Mouse (Mus musculus): ENCODE results near the gene a.

a gene

GRCm38 (mm10) chr2:155054672-155055071, 263.5 kb downstream of the a start:
- in situ Hi-C loops (cut with MboI; ENCODE audit: low pct_unique_long_range_greater_than_20kb in 1 of 2, low sequenced_read_pairs in 2 of 2, unreplicated experiment in 1 of 2) = no loop called here

DNA sequence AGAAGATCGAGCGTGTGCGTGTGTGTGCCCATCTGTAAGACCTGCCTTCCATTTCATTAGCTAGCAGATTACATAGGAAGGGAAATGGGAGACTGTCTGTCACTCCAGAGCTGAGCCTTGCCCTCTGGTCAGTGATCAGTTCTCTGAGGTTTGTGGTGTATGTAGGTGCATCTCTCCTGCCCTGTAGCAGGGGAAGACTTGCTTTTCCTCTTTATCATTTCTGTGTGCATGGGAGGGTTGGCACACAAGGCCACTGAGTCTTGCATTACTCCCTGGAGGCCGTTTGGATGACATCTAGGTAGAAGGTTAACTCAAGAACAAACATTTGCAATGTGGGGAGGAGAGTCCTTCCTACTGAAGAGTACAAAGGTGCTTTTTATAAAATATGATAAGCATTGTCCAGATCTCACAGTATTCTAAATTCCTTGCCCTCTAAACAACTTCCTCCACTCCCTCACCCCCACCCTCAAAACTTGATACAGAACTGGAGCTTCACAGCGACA, 264.9 kb downstream of the a start:
- in situ Hi-C loops (cut with MboI; ENCODE audit: low pct_unique_long_range_greater_than_20kb in 1 of 2, low sequenced_read_pairs in 2 of 2, unreplicated experiment in 1 of 2) = no loop called here

GRCm38 (mm10) chr2:155057361-155057760, 266.2 kb downstream of the a start:
- in situ Hi-C loops (cut with MboI; ENCODE audit: low pct_unique_long_range_greater_than_20kb in 1 of 2, low sequenced_read_pairs in 2 of 2, unreplicated experiment in 1 of 2) = no loop called here

DNA sequence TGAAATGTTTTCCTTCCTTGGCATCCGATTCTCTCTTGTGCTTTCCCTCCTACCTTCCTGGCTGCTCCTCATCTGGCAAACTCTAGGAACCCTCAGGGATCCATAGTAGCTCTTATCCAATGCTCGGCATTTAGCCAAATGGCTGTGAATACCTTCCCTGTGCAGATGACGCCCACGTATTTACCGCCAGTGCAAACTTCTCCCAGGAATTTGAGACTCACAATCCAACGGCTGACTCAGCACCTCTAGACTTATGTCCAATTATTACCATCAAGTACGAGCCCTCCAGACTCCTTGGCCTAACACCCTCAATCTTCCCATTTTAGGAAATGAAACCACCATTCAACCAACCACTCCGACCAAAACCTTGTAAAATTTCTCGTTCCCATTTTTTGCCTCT, 279.8 kb downstream of the a start:
- in situ Hi-C loops (cut with MboI; ENCODE audit: low pct_unique_long_range_greater_than_20kb in 1 of 2, low sequenced_read_pairs in 2 of 2, unreplicated experiment in 1 of 2) = no loop called here

DNA sequence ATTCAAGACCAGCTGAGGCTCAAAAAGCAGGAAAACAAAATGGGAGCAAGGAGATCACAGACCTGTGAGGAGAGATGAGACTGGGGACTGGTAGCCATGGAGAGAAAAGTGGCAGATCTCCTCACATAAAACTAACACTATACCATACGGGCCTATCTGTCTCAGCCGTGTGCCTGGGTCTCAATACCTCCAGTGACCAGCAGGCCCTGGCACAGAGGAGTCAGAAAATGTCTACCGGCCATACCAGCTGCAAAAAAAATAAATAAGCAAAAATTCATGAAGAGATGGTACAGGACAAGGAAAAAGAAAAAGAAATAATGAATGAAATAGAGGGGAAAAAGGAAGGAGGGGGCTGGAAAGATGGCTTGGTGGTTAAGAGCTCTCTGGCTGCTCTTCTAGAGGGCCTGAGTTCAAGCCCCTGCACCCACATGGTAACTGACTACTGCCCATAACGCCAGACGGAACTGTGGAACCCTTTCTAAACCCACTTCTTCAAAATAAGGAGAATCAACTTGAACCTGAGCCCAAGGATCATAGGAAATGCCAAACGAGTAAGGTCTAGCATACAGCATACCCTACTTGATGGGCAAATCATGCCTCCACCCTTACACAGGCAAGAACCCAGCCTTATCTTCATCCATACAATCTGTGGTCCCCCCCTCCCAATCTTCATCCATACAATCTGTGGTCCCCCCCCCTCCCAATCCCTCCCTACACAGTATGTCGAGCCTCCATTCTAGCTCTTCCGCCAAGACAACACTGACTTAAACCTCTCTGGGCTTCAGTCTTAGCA, 281.3 kb downstream of the a start:
- in situ Hi-C loops (cut with MboI; ENCODE audit: low pct_unique_long_range_greater_than_20kb in 1 of 2, low sequenced_read_pairs in 2 of 2, unreplicated experiment in 1 of 2) = no loop called here

- in situ Hi-C loops (cut with MboI; ENCODE audit: low pct_unique_long_range_greater_than_20kb in 1 of 2, low sequenced_read_pairs in 2 of 2, unreplicated experiment in 1 of 2) = no loop called here
Measured at GRCm38 (mm10) chr2:155073347-155073746, 282.1 kb downstream of the a start.

DNA sequence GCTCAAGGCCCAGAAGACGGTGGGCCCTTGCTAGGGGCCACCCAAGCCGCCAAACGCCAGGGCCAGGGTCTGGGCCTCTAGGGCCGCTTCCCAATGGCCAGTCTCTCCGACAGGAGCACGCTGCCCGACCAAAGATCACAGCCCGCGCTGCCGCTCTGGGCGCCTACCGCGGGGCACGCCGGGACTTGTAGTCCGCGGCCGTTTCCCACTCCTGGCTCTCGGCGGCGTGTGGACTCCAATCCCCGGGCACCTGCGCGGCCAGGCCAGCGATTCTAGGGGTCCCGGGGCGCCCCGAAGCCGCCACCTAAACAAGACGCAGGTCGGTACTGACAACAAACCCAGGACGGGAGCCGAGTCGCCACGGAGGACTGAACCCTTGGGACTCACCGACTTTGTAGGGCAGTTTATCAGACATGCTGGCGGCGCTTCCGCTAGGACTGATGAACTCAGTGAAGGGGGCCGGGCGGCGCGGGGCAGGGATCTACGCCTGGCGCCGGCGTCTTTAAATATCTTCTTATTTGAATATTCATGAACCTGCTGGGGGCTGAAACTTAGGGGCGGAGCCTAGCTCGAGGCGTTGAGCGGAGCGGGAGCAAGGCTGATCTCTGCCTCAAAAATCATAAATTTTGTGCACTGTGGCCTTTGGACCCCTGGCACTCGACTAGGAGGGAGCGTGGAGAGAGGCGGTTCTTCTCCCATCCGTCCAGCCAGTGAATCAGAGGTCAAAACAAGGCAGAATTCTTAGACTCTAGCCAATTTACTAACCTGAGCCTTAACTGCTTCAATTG, 283.0 kb downstream of the a start, which contains the start of gene Ahcy:
Gene Ahcy (minus strand): TSS at position 520 of the 788 bp plus-strand sequence.
- in situ Hi-C loops (cut with MboI; ENCODE audit: low pct_unique_long_range_greater_than_20kb in 1 of 2, low sequenced_read_pairs in 2 of 2, unreplicated experiment in 1 of 2) = no loop called here

DNA sequence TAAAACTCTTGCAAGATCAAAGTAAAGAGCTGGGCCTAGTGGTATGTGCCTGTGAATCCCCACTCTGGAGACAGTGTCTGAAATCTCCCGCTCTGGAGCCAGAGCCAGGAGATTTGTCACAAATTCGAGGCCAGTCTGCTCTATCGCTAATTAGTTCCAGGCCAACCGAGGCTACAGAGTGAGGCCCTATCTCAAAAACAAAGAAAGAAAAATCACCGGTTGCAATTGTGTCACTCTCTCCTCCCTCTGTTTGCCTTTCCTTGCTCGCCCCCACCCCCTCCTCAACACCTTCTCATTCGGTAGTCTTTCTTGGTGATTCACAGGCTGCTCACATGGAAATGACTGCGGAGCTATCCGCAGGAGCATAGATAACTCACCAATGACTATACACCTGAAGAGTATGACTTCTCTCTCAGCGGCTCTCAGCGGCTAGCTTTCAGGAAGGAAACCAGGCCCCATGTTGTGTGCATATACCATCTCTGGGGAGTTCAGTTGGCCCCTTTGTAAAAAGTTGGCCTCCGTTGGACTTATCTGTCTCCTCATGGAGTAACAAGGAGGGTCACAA, 283.6 kb downstream of the a start:
- in situ Hi-C loops (cut with MboI; ENCODE audit: low pct_unique_long_range_greater_than_20kb in 1 of 2, low sequenced_read_pairs in 2 of 2, unreplicated experiment in 1 of 2) = loop anchor here in 1 of 2 experiments (25.0 kb wide), 1 partner anchor 112 kb away; no protein-coding TSS in a partner anchor

DNA sequence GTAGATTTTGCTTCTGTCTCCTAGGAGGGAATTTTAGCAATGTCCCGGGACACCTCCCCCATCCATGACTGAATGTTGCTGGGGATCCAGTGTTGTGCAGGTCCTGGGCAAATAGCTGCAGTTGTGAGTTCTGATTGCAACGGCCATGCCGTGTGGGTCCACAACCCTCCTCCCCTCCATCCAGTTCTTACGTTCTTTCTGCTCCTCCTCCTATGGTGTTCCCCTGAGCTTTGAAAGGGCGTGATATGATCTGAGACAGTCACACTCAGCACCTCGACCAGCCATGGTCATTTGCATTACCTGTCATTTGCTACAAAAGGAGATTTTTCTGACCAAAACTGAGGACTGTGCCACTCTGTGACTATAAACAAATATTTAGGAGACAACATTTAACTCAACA, 284.4 kb downstream of the a start:
- in situ Hi-C loops (cut with MboI; ENCODE audit: low pct_unique_long_range_greater_than_20kb in 1 of 2, low sequenced_read_pairs in 2 of 2, unreplicated experiment in 1 of 2) = loop anchor here in 1 of 2 experiments (25.0 kb wide), 1 partner anchor 112 kb away; no protein-coding TSS in a partner anchor

GRCm38 (mm10) chr2:155079500-155080178, 288.4 kb downstream of the a start:
- in situ Hi-C loops (cut with MboI; ENCODE audit: low pct_unique_long_range_greater_than_20kb in 1 of 2, low sequenced_read_pairs in 2 of 2, unreplicated experiment in 1 of 2) = loop anchor here (10.0 to 25.0 kb wide), 3 partner anchors 105 to 195 kb away; partner anchors contain the start of gene Map1lc3a (in 1 of the 2)

GRCm38 (mm10) chr2:155080179-155080530, 289.0 kb downstream of the a start:
- in situ Hi-C loops (cut with MboI; ENCODE audit: low pct_unique_long_range_greater_than_20kb in 1 of 2, low sequenced_read_pairs in 2 of 2, unreplicated experiment in 1 of 2) = loop anchor here (10.0 to 25.0 kb wide), 3 partner anchors 105 to 195 kb away; partner anchors contain the start of gene Map1lc3a (in 1 of the 2)

GRCm38 (mm10) chr2:155081056-155081455, 289.9 kb downstream of the a start:
- in situ Hi-C loops (cut with MboI; ENCODE audit: low pct_unique_long_range_greater_than_20kb in 1 of 2, low sequenced_read_pairs in 2 of 2, unreplicated experiment in 1 of 2) = loop anchor here (10.0 to 25.0 kb wide), 3 partner anchors 104 to 194 kb away; partner anchors contain the start of gene Map1lc3a (in 1 of the 2)

- in situ Hi-C loops (cut with MboI; ENCODE audit: low pct_unique_long_range_greater_than_20kb in 1 of 2, low sequenced_read_pairs in 2 of 2, unreplicated experiment in 1 of 2) = loop anchor here (10.0 to 25.0 kb wide), 3 partner anchors 103 to 193 kb away; partner anchors contain the start of gene Map1lc3a (in 1 of the 2)
Measured at GRCm38 (mm10) chr2:155082121-155082803, 291.1 kb downstream of the a start.

DNA sequence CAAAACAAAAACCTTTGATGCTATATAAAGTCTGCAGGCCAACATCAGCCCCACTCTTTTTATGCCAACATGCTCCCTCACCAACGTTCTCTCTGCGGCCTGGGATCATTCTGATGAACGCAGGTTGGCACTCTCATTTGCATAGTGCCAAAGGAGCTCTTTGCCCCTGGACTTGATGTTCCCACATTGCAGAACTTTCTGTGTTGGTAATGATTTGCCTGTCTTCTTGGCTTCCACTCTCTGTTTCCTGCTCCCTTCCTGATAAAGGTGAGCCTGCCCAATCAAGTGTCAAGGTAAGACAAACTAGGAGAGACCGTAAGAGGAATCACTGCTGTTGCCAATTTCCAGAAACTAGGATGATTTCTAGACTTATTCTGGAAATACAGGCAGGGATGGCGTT, 293.3 kb downstream of the a start:
- in situ Hi-C loops (cut with MboI; ENCODE audit: low pct_unique_long_range_greater_than_20kb in 1 of 2, low sequenced_read_pairs in 2 of 2, unreplicated experiment in 1 of 2) = loop anchor here (10.0 to 25.0 kb wide), 3 partner anchors 100 to 190 kb away; partner anchors contain the start of gene Map1lc3a (in 1 of the 2)

DNA sequence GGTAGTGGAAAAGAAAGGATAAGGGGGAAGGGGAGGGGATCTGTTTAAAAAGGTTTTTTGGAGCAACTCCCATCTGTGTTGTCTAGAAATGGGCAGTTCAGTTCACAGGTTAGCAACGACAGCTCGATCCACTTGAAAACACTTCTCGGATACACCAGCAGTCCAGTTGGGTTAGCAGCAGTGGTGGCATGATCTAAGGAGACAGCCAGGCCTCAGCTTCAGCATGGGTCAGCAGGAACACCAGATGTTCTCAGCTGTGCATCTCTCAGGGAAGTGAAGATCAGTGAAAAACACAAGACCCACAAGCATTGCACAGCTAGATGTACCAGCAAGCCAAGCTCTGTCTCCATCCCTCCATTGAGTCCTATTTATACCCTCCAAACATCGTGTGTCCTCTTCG, 295.1 kb downstream of the a start:
- in situ Hi-C loops (cut with MboI; ENCODE audit: low pct_unique_long_range_greater_than_20kb in 1 of 2, low sequenced_read_pairs in 2 of 2, unreplicated experiment in 1 of 2) = loop anchor here (10.0 to 25.0 kb wide), 3 partner anchors 98 to 188 kb away; partner anchors contain the start of gene Map1lc3a (in 1 of the 2)

GRCm38 (mm10) chr2:155088264-155088663, 297.1 kb downstream of the a start:
- in situ Hi-C loops (cut with MboI; ENCODE audit: low pct_unique_long_range_greater_than_20kb in 1 of 2, low sequenced_read_pairs in 2 of 2, unreplicated experiment in 1 of 2) = loop anchor here (10.0 to 25.0 kb wide), 3 partner anchors 97 to 187 kb away; partner anchors contain the start of gene Map1lc3a (in 1 of the 2)
